Mouse (Mus musculus) heart, postnatal 0 days (tissue): Measurements from ENCODE around the gene Abhd18. TPM values are rescaled to one million over a fixed set of nuclear protein-coding genes. Genes with fewer than 3 reads are reported as not detected.
"Not testable (repeated sequence)": the region's sequence is repeated elsewhere in the genome, so short reads cannot be mapped to it uniquely, and the experiment has no call there.

Experiments
- ATAC-seq: fragments of 200-750 bp; cut with Nextera tagmentation; 2 replicates; pipeline ENCODE4 v1.8.0; 2017; ENCODE audit warnings: low read depth, moderate number of reproducible peaks, moderate library complexity; ENCODE audit not compliant: insufficient read depth
- DNase-seq: peaks from one replicate; pipeline ENCODE4 v3.0.0-alpha.2; 2016; ENCODE audit warnings: low spot score
- H3K27ac ChIP-seq: fragments of 300-500 bp; sonication (generic); 2 replicates; pipeline ENCODE4 v1.5.1; 2014; ENCODE audit warnings: low read depth, mild to moderate bottlenecking
- H3K27me3 ChIP-seq: fragments of 300-500 bp; sonication (generic); 2 replicates; pipeline ENCODE4 v1.6.1; 2014; ENCODE audit warnings: low read length, mixed read lengths; ENCODE audit not compliant: control insufficient read depth, insufficient read depth
- H3K36me3 ChIP-seq: fragments of 300-500 bp; sonication (generic); replicated peaks from 2 replicates; pipeline ENCODE4 v1.6.1; 2014; ENCODE audit warnings: low read length, mixed read lengths; ENCODE audit not compliant: control insufficient read depth, insufficient read depth
- H3K4me1 ChIP-seq: fragments of 300-500 bp; sonication (generic); 2 replicates; pipeline ENCODE4 v1.6.1; 2014; ENCODE audit warnings: antibody characterized with exemption; ENCODE audit not compliant: control insufficient read depth, insufficient read depth
- H3K4me2 ChIP-seq: fragments of 300-500 bp; sonication (generic); 2 replicates; pipeline ENCODE4 v1.6.1; 2014; ENCODE audit warnings: low read depth, mild to moderate bottlenecking, low read length, moderate library complexity
- H3K4me3 ChIP-seq: fragments of 300-500 bp; sonication (generic); 2 replicates; pipeline ENCODE4 v1.5.1; 2014; ENCODE audit warnings: low read depth, low read length
- H3K9ac ChIP-seq: fragments of 300-500 bp; sonication (generic); replicated peaks from 2 replicates; pipeline ENCODE4 v1.6.1; 2014; ENCODE audit warnings: low read depth, low read length, mixed read lengths
- H3K9me3 ChIP-seq: fragments of 300-500 bp; sonication (generic); replicated peaks from 2 replicates; pipeline ENCODE4 v1.6.1; 2016; ENCODE audit warnings: low read length; ENCODE audit not compliant: control insufficient read depth
- CTCF ChIP-seq: IDR thresholded peaks from 2 replicates; pipeline ENCODE4 v1.5.1; 2016; ENCODE audit warnings: antibody characterized with exemption, control low read depth, low read depth
- EP300 ChIP-seq: IDR thresholded peaks from 2 replicates; pipeline ENCODE4 v1.6.1; 2016; ENCODE audit warnings: antibody characterized with exemption, low read depth
- WGBS: fragments of 180-500 bp; shearing (Covaris S2); extraction: QIAGEN DNeasy Blood & Tissue Kit; methylation state at CpG from one replicate; pipeline ENCODE4 v1.1.7; 2014; 5-methylcytosine and 5-hydroxymethylcytosine counted together
- polyA plus RNA-seq: library from polyadenylated mRNA; unstranded; fragments of >200 nt; fragmentation: Nextera tagmentation; extraction: Ambion mirVana; gene quantifications from 2 replicates; pipeline ENCODE4 v1.2.1, GENCODE M21; 2015
- total RNA-seq: library from RNA; depleted of rRNA; stranded (reverse); fragments of >200 nt; gene quantifications from 2 replicates; pipeline ENCODE4 v1.2.3, GENCODE M21; 2014; ENCODE audit warnings: low replicate concordance

Gene Abhd18
- total and polyA plus RNA-seq, 2 experiments from 2014 or later, result 22.9 to 24.5 TPM

- H3K4me1 ChIP-seq, result no peaks in the 10 kb centered on the region
- ATAC-seq (no peak), DNase-seq (no peak)
- no peaks in the 10 kb centered on the region for H3K27me3 ChIP-seq
- H3K9me3 ChIP-seq, result no peaks in the 10 kb centered on the region
- H3K4me3 ChIP-seq, result no peak overlapping the region
- 69% methylated on average over 2 of the region's 2 CpGs for WGBS
- peaks cover 48% of the 10 kb centered on the region for H3K36me3 ChIP-seq
- no peak overlapping the region for H3K4me2 ChIP-seq
- no peak overlapping the region for H3K27ac ChIP-seq
- TF ChIP-seq EP300 (no peak), CTCF (no peak)
- H3K9ac ChIP-seq, result no peak overlapping the region
Observed at GRCm38 (mm10) chr3:40806871-40807270, 39.9 kb upstream of the Abhd18 start.

- Histone ChIP-seq H3K4me3 (no peak overlapping the region), H3K4me1 (no peaks in the 10 kb centered on the region), H3K27me3 (no peaks in the 10 kb centered on the region), H3K27ac (no peak overlapping the region), H3K4me2 (no peak overlapping the region), H3K9me3 (no peaks in the 10 kb centered on the region), H3K9ac (no peak overlapping the region), H3K36me3 (peaks cover 60% of the 10 kb centered on the region)
- ATAC-seq, result no peak
- TF ChIP-seq CTCF (no peak), EP300 (no peak)
- DNase-seq, result no peak
- WGBS, result 92% methylated on average over 10 of the region's 10 CpGs
Observed at GRCm38 (mm10) chr3:40808686-40809085, 38.1 kb upstream of the Abhd18 start.

- WGBS, result 84% methylated on average over 2 of the region's 2 CpGs
- Histone ChIP-seq H3K9me3 (no peaks in the 10 kb centered on the region), H3K9ac (no peak overlapping the region), H3K4me3 (no peak overlapping the region), H3K36me3 (peaks cover 67% of the 10 kb centered on the region), H3K4me2 (no peak overlapping the region), H3K4me1 (no peaks in the 10 kb centered on the region), H3K27me3 (no peaks in the 10 kb centered on the region), H3K27ac (no peak overlapping the region)
- no peak for TF ChIP-seq CTCF
- no peak for TF ChIP-seq EP300
- ATAC-seq, result no peak
- DNase-seq, result no peak
Observed at GRCm38 (mm10) chr3:40809894-40810293, 36.9 kb upstream of the Abhd18 start.

- TF ChIP-seq CTCF (no peak), EP300 (no peak)
- no peak for ATAC-seq
- Histone ChIP-seq H3K9ac (no peak overlapping the region), H3K27me3 (no peaks in the 10 kb centered on the region), H3K9me3 (no peaks in the 10 kb centered on the region), H3K4me2 (no peak overlapping the region), H3K4me3 (no peak overlapping the region), H3K4me1 (no peaks in the 10 kb centered on the region), H3K36me3 (peaks cover 67% of the 10 kb centered on the region), H3K27ac (no peak overlapping the region)
- 89% methylated on average over 2 of the region's 2 CpGs for WGBS
- DNase-seq, result no peak
Observed at GRCm38 (mm10) chr3:40813275-40813674, 33.5 kb upstream of the Abhd18 start.

GRCm38 (mm10) chr3:40845521-40845920 lies 1.2 kb upstream of the Abhd18 start:
- not testable (repeated sequence) for H3K4me1 ChIP-seq, H3K27me3 ChIP-seq, ATAC-seq, H3K9ac ChIP-seq, DNase-seq, H3K9me3 ChIP-seq, H3K36me3 ChIP-seq
- Histone ChIP-seq H3K4me3 (peak overlapping the region; percentile 57; the same call in 1 of the 2 replicates), H3K4me2 (peak overlapping the region; percentile 63), H3K27ac (peak overlapping the region; percentile 90)
- WGBS, result 65% methylated on average over 5 of the region's 6 CpGs

GRCm38 (mm10) chr3:40846473-40846956 lies 255 bp upstream of the Abhd18 start, which contains the start of gene Mfsd8:
Gene Mfsd8, minus strand, starts transcription at chr3:40846886.
- peak within 1 kb of the TSS; percentile 90 for H3K27ac ChIP-seq
- TF ChIP-seq CTCF (peak; percentile 68), EP300 (peak; percentile 94)
- peak; percentile 98 for DNase-seq
- peak within 1 kb of the TSS; percentile 57 for H3K4me3 ChIP-seq
- not testable (repeated sequence) for H3K4me1 ChIP-seq, H3K9me3 ChIP-seq, H3K27me3 ChIP-seq, H3K36me3 ChIP-seq
- peak; percentile 97 for ATAC-seq
- under 1% methylated on average over 34 of the region's 39 CpGs for WGBS
- peak within 1 kb of the TSS; percentile 75 for H3K4me2 ChIP-seq
- H3K9ac ChIP-seq, result peak within 1 kb of the TSS; percentile 65
